Mouse (Mus musculus): Measurements from ENCODE around the gene Hspa12b. TPM values are rescaled to one million over a fixed set of nuclear protein-coding genes. Genes with fewer than 3 reads are reported as not detected.
A peak's percentile ranks its signal among the peaks of the same experiment; 100 is the strongest.

The Hspa12b gene
- polyA plus RNA-seq, 1 experiment = 7.8 TPM

- DNase-seq = peak; percentile 87
- peaks cover 17% of the 10 kb centered on the region; the same call in 1 of the 2 replicates for H3K4me1 ChIP-seq (ENCODE audit: control insufficient read depth, insufficient read depth, low read length)
- no peaks in the 10 kb centered on the region for H3K36me3 ChIP-seq (ENCODE audit: control insufficient read depth, insufficient read depth, low read length)
- WGBS = 40% methylated on average over 43 of the region's 43 CpGs
- peak overlapping the region; percentile 16; the same call in 1 of the 2 replicates for H3K4me3 ChIP-seq (ENCODE audit: insufficient read depth, low read depth, low read length)
- no peak overlapping the region for H3K27ac ChIP-seq (ENCODE audit: insufficient read depth, low read depth, low read length)
- TF ChIP-seq POLR2A (IDR thresholded peaks at IDR 0.05; ENCODE audit: low read depth, low read length) (no peak), CTCF (conservative IDR thresholded peaks at IDR 0.05; ENCODE audit: insufficient read depth, insufficient read length, low read depth, low read length) (0 out of 2 replicates have a peak, but pooled peaks have one; percentile 12)
- H3K27me3 ChIP-seq (replicated peaks; ENCODE audit: control insufficient read depth, insufficient read depth, low read length) = no peaks in the 10 kb centered on the region
These were observed 44.5 kb downstream of the Hspa12b start for GRCm38 (mm10) chr2:131171401-131172104.

- H3K27ac ChIP-seq (ENCODE audit: insufficient read depth, low read depth, low read length) = no peak overlapping the region
- 86% methylated on average over 9 of the region's 9 CpGs for WGBS
- H3K27me3 ChIP-seq (replicated peaks; ENCODE audit: control insufficient read depth, insufficient read depth, low read length) = no peaks in the 10 kb centered on the region
- no peak for DNase-seq
- H3K4me3 ChIP-seq (ENCODE audit: insufficient read depth, low read depth, low read length) = no peak overlapping the region
- TF ChIP-seq POLR2A (IDR thresholded peaks at IDR 0.05; ENCODE audit: low read depth, low read length) (no peak), CTCF (conservative IDR thresholded peaks at IDR 0.05; ENCODE audit: insufficient read depth, insufficient read length, low read depth, low read length) (no peak)
- H3K4me1 ChIP-seq (ENCODE audit: control insufficient read depth, insufficient read depth, low read length) = peaks cover 22% of the 10 kb centered on the region
- H3K36me3 ChIP-seq (ENCODE audit: control insufficient read depth, insufficient read depth, low read length) = no peaks in the 10 kb centered on the region
These were observed 45.2 kb downstream of the Hspa12b start for GRCm38 (mm10) chr2:131172322-131172721.

DNA sequence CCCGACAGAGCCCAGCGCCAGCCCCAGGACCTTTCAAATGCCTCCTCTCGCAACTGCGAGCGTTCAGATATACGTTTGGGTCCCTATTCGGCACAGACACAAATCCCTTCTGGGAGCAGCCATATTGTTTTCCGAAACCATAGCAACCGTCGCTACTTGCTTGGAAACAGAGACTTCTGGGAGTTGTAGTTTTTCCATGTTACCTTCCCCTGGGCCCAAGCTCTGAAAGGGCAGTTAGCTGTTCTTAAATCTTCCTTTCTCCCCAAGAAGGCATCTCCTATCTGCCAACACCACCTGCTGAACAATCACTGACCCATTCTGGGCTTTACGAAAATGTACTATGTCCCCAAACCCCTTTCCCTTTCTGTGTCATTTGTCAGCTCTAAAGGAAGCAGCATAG, 47.6 kb downstream of the Hspa12b start:
- peak overlapping the region; percentile 39; the same call in 1 of the 2 replicates for H3K4me3 ChIP-seq (ENCODE audit: insufficient read depth, low read depth, low read length)
- no peaks in the 10 kb centered on the region for H3K27me3 ChIP-seq (replicated peaks; ENCODE audit: control insufficient read depth, insufficient read depth, low read length)
- DNase-seq = peak; percentile 89
- WGBS = 4% methylated on average over 11 of the region's 11 CpGs
- H3K4me1 ChIP-seq (ENCODE audit: control insufficient read depth, insufficient read depth, low read length) = peaks cover 37% of the 10 kb centered on the region
- TF ChIP-seq CTCF (conservative IDR thresholded peaks at IDR 0.05; ENCODE audit: insufficient read depth, insufficient read length, low read depth, low read length) (no peak), POLR2A (IDR thresholded peaks at IDR 0.05; ENCODE audit: low read depth, low read length) (no peak)
- peak overlapping the region; percentile 92 for H3K27ac ChIP-seq (ENCODE audit: insufficient read depth, low read depth, low read length)
- no peaks in the 10 kb centered on the region for H3K36me3 ChIP-seq (ENCODE audit: control insufficient read depth, insufficient read depth, low read length)

- H3K4me1 ChIP-seq (ENCODE audit: control insufficient read depth, insufficient read depth, low read length) = peaks cover 37% of the 10 kb centered on the region
- WGBS = 34% methylated on average over 3 of the region's 3 CpGs
- no peaks in the 10 kb centered on the region for H3K27me3 ChIP-seq (replicated peaks; ENCODE audit: control insufficient read depth, insufficient read depth, low read length)
- peak; percentile 76 for DNase-seq
- peak overlapping the region; percentile 92 for H3K27ac ChIP-seq (ENCODE audit: insufficient read depth, low read depth, low read length)
- H3K36me3 ChIP-seq (ENCODE audit: control insufficient read depth, insufficient read depth, low read length) = no peaks in the 10 kb centered on the region
- no peak overlapping the region for H3K4me3 ChIP-seq (ENCODE audit: insufficient read depth, low read depth, low read length)
- TF ChIP-seq POLR2A (IDR thresholded peaks at IDR 0.05; ENCODE audit: low read depth, low read length) (no peak), CTCF (conservative IDR thresholded peaks at IDR 0.05; ENCODE audit: insufficient read depth, insufficient read length, low read depth, low read length) (no peak)
These were observed 48.3 kb downstream of the Hspa12b start for GRCm38 (mm10) chr2:131175286-131175944.

- 53% methylated on average over 1 of the region's 1 CpGs for WGBS
- TF ChIP-seq CTCF (conservative IDR thresholded peaks at IDR 0.05; ENCODE audit: insufficient read depth, insufficient read length, low read depth, low read length) (no peak), POLR2A (IDR thresholded peaks at IDR 0.05; ENCODE audit: low read depth, low read length) (no peak)
- Histone ChIP-seq H3K27me3 (replicated peaks; ENCODE audit: control insufficient read depth, insufficient read depth, low read length) (no peaks in the 10 kb centered on the region), H3K36me3 (ENCODE audit: control insufficient read depth, insufficient read depth, low read length) (no peaks in the 10 kb centered on the region), H3K4me3 (ENCODE audit: insufficient read depth, low read depth, low read length) (no peak overlapping the region), H3K4me1 (ENCODE audit: control insufficient read depth, insufficient read depth, low read length) (peaks cover 37% of the 10 kb centered on the region), H3K27ac (ENCODE audit: insufficient read depth, low read depth, low read length) (peak overlapping the region; percentile 92)
- peak; percentile 77 for DNase-seq
These were observed 48.8 kb downstream of the Hspa12b start for GRCm38 (mm10) chr2:131175945-131176309.

GRCm38 (mm10) chr2:131176491-131176890, 49.4 kb downstream of the Hspa12b start:
- Histone ChIP-seq H3K27me3 (replicated peaks; ENCODE audit: control insufficient read depth, insufficient read depth, low read length) (no peaks in the 10 kb centered on the region), H3K36me3 (ENCODE audit: control insufficient read depth, insufficient read depth, low read length) (no peaks in the 10 kb centered on the region), H3K4me1 (ENCODE audit: control insufficient read depth, insufficient read depth, low read length) (peaks cover 37% of the 10 kb centered on the region), H3K4me3 (ENCODE audit: insufficient read depth, low read depth, low read length) (no peak overlapping the region), H3K27ac (ENCODE audit: insufficient read depth, low read depth, low read length) (peak overlapping the region; percentile 92)
- TF ChIP-seq CTCF (conservative IDR thresholded peaks at IDR 0.05; ENCODE audit: insufficient read depth, insufficient read length, low read depth, low read length) = no peak
- WGBS = 25% methylated on average over 5 of the region's 5 CpGs
- DNase-seq = peak; percentile 93

DNA sequence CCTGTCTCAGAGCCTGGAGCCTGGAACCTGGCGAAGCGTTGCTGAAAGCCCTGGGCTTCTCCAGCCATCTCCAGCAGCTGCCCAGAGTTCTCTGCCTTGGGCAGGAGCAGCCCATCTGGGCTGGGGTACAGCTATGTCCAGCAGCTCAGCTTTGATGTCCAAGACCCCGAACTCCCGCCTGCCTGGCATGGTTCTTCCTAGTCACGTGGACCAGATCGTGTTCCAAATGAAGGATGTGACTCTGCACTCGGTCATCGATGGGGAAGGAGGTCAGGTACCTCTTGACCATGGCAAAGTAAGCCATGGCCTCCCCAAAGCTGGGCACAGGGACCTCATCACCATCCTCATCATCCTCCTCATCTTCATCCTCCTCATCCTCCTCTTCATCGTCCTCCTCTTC, 50.9 kb downstream of the Hspa12b start:
- peak overlapping the region; percentile 82 for H3K27ac ChIP-seq (ENCODE audit: insufficient read depth, low read depth, low read length)
- 29% methylated on average over 9 of the region's 9 CpGs for WGBS
- TF ChIP-seq CTCF (conservative IDR thresholded peaks at IDR 0.05; ENCODE audit: insufficient read depth, insufficient read length, low read depth, low read length) = no peak
- no peak for TF ChIP-seq POLR2A (IDR thresholded peaks at IDR 0.05; ENCODE audit: low read depth, low read length)
- peak; percentile 51 for DNase-seq
- no peaks in the 10 kb centered on the region for H3K27me3 ChIP-seq (replicated peaks; ENCODE audit: control insufficient read depth, insufficient read depth, low read length)
- peaks cover 37% of the 10 kb centered on the region for H3K4me1 ChIP-seq (ENCODE audit: control insufficient read depth, insufficient read depth, low read length)
- H3K4me3 ChIP-seq (ENCODE audit: insufficient read depth, low read depth, low read length) = peak overlapping the region; percentile 72
- H3K36me3 ChIP-seq (ENCODE audit: control insufficient read depth, insufficient read depth, low read length) = no peaks in the 10 kb centered on the region

Measured in kidney, adult 2 months (tissue).